Mouse (Mus musculus): ENCODE data around the gene Hk3.

- no peak for TF ChIP-seq GATA1 (IDR thresholded peaks at IDR 0.05; ENCODE audit: borderline replicate concordance, low read length)
- TF ChIP-seq CTCF (IDR thresholded peaks at IDR 0.05; ENCODE audit: low read depth, low read length): no peak
- no peak for TF ChIP-seq GATA2 (IDR thresholded peaks at IDR 0.05; ENCODE audit: borderline replicate concordance, low read depth, low read length)
Observed at GRCm38 (mm10) chr13:55000433-55000832, 20.8 kb downstream of the Hk3 start.

Data from G1E (cell line).